Mouse (Mus musculus) urinary bladder, adult 2 months (tissue): Measurements from ENCODE around the gene Lrrc57. TPM values are rescaled to one million over a fixed set of nuclear protein-coding genes. Genes with fewer than 3 reads are reported as not detected.

Source experiments
- polyA plus RNA-seq: library from polyadenylated mRNA; depleted of rRNA; stranded (reverse); fragments of >200 nt; gene quantifications from 2 replicates; pipeline ENCODE4 v1.2.3, GENCODE M21; 2012; rRNA removed

The Lrrc57 gene
- polyA plus RNA-seq, 1 experiment, result 24.2 TPM

Other genes with a start within 250 kb of the Lrrc57 start
- 13.5 and 14.7 TPM in 2 replicates for gene Ganc, start 205.6 kb downstream of the Lrrc57 start, polyA plus RNA-seq
- gene Tmem87a, start 205.4 kb downstream of the Lrrc57 start, polyA plus RNA-seq, result 26.2 and 30.7 TPM in 2 replicates
- 2.4 and 2.6 TPM in 2 replicates for gene Capn3, start 153.5 kb downstream of the Lrrc57 start, polyA plus RNA-seq
- gene Zfp106, start 45.7 kb downstream of the Lrrc57 start, polyA plus RNA-seq, result 46.1 and 53.3 TPM in 2 replicates
- gene Snap23, start 41.8 kb downstream of the Lrrc57 start, polyA plus RNA-seq, result 54.0 and 62.6 TPM in 2 replicates
- gene Haus2, start 137 bp downstream of the Lrrc57 start, polyA plus RNA-seq, result 11.5 and 12.7 TPM in 2 replicates
- gene Stard9, start 19.6 kb upstream of the Lrrc57 start, polyA plus RNA-seq, result 22.1 and 23.0 TPM in 2 replicates
- gene Cdan1, start 240.6 kb upstream of the Lrrc57 start, polyA plus RNA-seq, result 11.0 and 13.2 TPM in 2 replicates
- 4.5 and 5.0 TPM in 2 replicates for gene Ttbk2, start 241.1 kb upstream of the Lrrc57 start, polyA plus RNA-seq